In genomic region chr2:116908268-116908667, GRCm38 (mm10) we compare ENCODE assay signal across 15 mouse cellular contexts. TPM values are rescaled to one million over a fixed set of nuclear protein-coding genes. Genes with fewer than 3 reads are reported as not detected.
DNase-seq lines count a peak whose midpoint lies in the region; ATAC-seq and TF ChIP-seq lines count a peak whose summit lies in the region.
"Had no signal": no experiment of that assay in that cellular context is flagged by ENCODE, and none has a peak within 500 bp of the region (broad histone marks: within the 10 kb centered on the region; RNA-seq: fewer than 3 reads in every experiment).

No protein-coding gene starts in this region.

- TF ChIP-seq POLR2A in lung, adult 2 months (IDR thresholded peaks at IDR 0.05; ENCODE audit: borderline replicate concordance, extremely low read depth, low read depth, low read length) = no peak

- intact Hi-C loops in left cerebral cortex, adult 2 months (cut with DNase I) = no loop called here
- intact Hi-C loops in left cerebral cortex, postnatal 25 days (cut with DNase I) = no loop called here

- H3K9ac ChIP-seq in forebrain, embryonic 14.5 days (ENCODE audit: low read length) = no peak overlapping the region
- H3K9ac ChIP-seq in forebrain, embryonic 11.5 days (ENCODE audit: low read length) = no peak overlapping the region
- no peak overlapping the region for H3K9ac ChIP-seq in hindbrain, postnatal 0 days (replicated peaks; ENCODE audit: low read length)
- H3K9ac ChIP-seq: embryonic facial prominence, embryonic 13.5 days; liver, embryonic 13.5 days; neural tube, embryonic 15.5 days had no signal

- H3K4me3 ChIP-seq in forebrain, embryonic 14.5 days (ENCODE audit: low read depth, low read length) = no peak overlapping the region
- H3K4me3 ChIP-seq in forebrain, embryonic 11.5 days (ENCODE audit: low read depth, low read length) = no peak overlapping the region
- H3K4me3 ChIP-seq in left cerebral cortex, adult 2 months = no peak overlapping the region
- no peak overlapping the region for H3K4me3 ChIP-seq in hindbrain, postnatal 0 days (ENCODE audit: low read length)
- H3K4me3 ChIP-seq in lung, adult 2 months (replicated peaks; ENCODE audit: extremely low read depth, low read depth, low read length) = no peak overlapping the region
- H3K4me3 ChIP-seq: embryonic facial prominence, embryonic 13.5 days; liver, embryonic 13.5 days; neural tube, embryonic 15.5 days had no signal

- WGBS in forebrain, embryonic 14.5 days = 67% methylated on average over 8 of the region's 8 CpGs
- WGBS in forebrain, embryonic 11.5 days = 87% methylated on average over 8 of the region's 8 CpGs
- WGBS in hindbrain, postnatal 0 days = 64% methylated on average over 8 of the region's 8 CpGs
- WGBS in lung, adult 2 months = 75% methylated on average over 8 of the region's 8 CpGs

- no peaks in the 10 kb centered on the region for H3K4me1 ChIP-seq in forebrain, embryonic 14.5 days (ENCODE audit: control insufficient read depth, insufficient read depth, low read length)
- no peaks in the 10 kb centered on the region for H3K4me1 ChIP-seq in forebrain, embryonic 11.5 days (replicated peaks; ENCODE audit: control insufficient read depth, insufficient read depth, low read length)
- no peaks in the 10 kb centered on the region for H3K4me1 ChIP-seq in hindbrain, postnatal 0 days (ENCODE audit: insufficient read depth, low read length)
- no peaks in the 10 kb centered on the region for H3K4me1 ChIP-seq in lung, adult 2 months (ENCODE audit: control insufficient read depth, insufficient read depth, low read length)
- H3K4me1 ChIP-seq: embryonic facial prominence, embryonic 13.5 days; liver, embryonic 13.5 days; neural tube, embryonic 15.5 days had no signal

- no peak overlapping the region for H3K27ac ChIP-seq in forebrain, embryonic 14.5 days (ENCODE audit: low read depth, low read length)
- no peak overlapping the region for H3K27ac ChIP-seq in forebrain, embryonic 11.5 days (ENCODE audit: low read depth, low read length)
- H3K27ac ChIP-seq in left cerebral cortex, adult 2 months = 0 out of 2 replicates have a peak overlapping the region, but pooled peaks have one; percentile 32
- no peak overlapping the region for H3K27ac ChIP-seq in hindbrain, postnatal 0 days
- H3K27ac ChIP-seq: embryonic facial prominence, embryonic 13.5 days; kidney, postnatal 0 days; liver, embryonic 13.5 days; neural tube, embryonic 15.5 days had no signal

- no peaks in the 10 kb centered on the region for H3K36me3 ChIP-seq in forebrain, embryonic 14.5 days (ENCODE audit: control insufficient read depth, insufficient read depth, low read length)
- no peaks in the 10 kb centered on the region for H3K36me3 ChIP-seq in forebrain, embryonic 11.5 days (ENCODE audit: control insufficient read depth, insufficient read depth, low read length)
- no peaks in the 10 kb centered on the region for H3K36me3 ChIP-seq in hindbrain, postnatal 0 days (ENCODE audit: insufficient read depth, low read length)
- H3K36me3 ChIP-seq: embryonic facial prominence, embryonic 13.5 days; liver, embryonic 13.5 days; neural tube, embryonic 15.5 days had no signal

- TF ChIP-seq CTCF in left cerebral cortex, adult 2 months (IDR thresholded peaks at IDR 0.05) = no peak
- no peak for TF ChIP-seq CTCF in hindbrain, postnatal 0 days (IDR thresholded peaks at IDR 0.05; ENCODE audit: low read depth)
- no peak for TF ChIP-seq CTCF in lung, adult 2 months (IDR thresholded peaks at IDR 0.05; ENCODE audit: insufficient read depth, low read length)

- no peaks in the 10 kb centered on the region for H3K27me3 ChIP-seq in forebrain, embryonic 14.5 days (replicated peaks; ENCODE audit: control insufficient read depth, insufficient read depth, low read length)
- H3K27me3 ChIP-seq in forebrain, embryonic 11.5 days (ENCODE audit: control insufficient read depth, insufficient read depth, low read length) = no peaks in the 10 kb centered on the region
- H3K27me3 ChIP-seq in hindbrain, postnatal 0 days (ENCODE audit: insufficient read depth, low read length) = no peaks in the 10 kb centered on the region
- H3K27me3 ChIP-seq: embryonic facial prominence, embryonic 13.5 days; liver, embryonic 13.5 days; neural tube, embryonic 15.5 days had no signal

- peak; percentile 41 for DNase-seq in forebrain, embryonic 14.5 days (ENCODE audit: low spot score)
- DNase-seq in forebrain, embryonic 11.5 days (ENCODE audit: low spot score) = no peak
- DNase-seq in left cerebral cortex, adult 2 months (ENCODE audit: extremely low spot score in 1 of 2, low spot score in 2 of 2) = no peak
- no peak for DNase-seq in left cerebral cortex, postnatal 25 days (ENCODE audit: low spot score in 2 of 2)
- DNase-seq in cerebellum, postnatal 10 days = peak; percentile 79 to 85
- DNase-seq in hindbrain, postnatal 0 days (ENCODE audit: low spot score) = peak; percentile 60
- DNase-seq in lung, adult 2 months = no peak
- DNase-seq: adrenal gland, postnatal 14 days; liver, embryonic 13.5 days had no signal

- H3K9me3 ChIP-seq in forebrain, embryonic 14.5 days (replicated peaks; ENCODE audit: control insufficient read depth, low read length) = no peaks in the 10 kb centered on the region
- no peaks in the 10 kb centered on the region for H3K9me3 ChIP-seq in forebrain, embryonic 11.5 days (ENCODE audit: control insufficient read depth, low read length)
- no peaks in the 10 kb centered on the region for H3K9me3 ChIP-seq in hindbrain, postnatal 0 days (ENCODE audit: low read length)
- H3K9me3 ChIP-seq: embryonic facial prominence, embryonic 13.5 days; liver, embryonic 13.5 days; neural tube, embryonic 15.5 days had no signal

- H3K4me2 ChIP-seq in forebrain, embryonic 14.5 days (ENCODE audit: low read length) = no peak overlapping the region
- no peak overlapping the region for H3K4me2 ChIP-seq in forebrain, embryonic 11.5 days (ENCODE audit: low read depth, low read length, severe bottlenecking)
- no peak overlapping the region for H3K4me2 ChIP-seq in hindbrain, postnatal 0 days (ENCODE audit: low read depth, low read length)
- H3K4me2 ChIP-seq: embryonic facial prominence, embryonic 13.5 days; heart, embryonic 11.5 days; liver, embryonic 13.5 days; neural tube, embryonic 15.5 days had no signal

- ATAC-seq in forebrain, embryonic 14.5 days = peak; percentile 62; the same call in 1 of the 2 replicates
- no peak for ATAC-seq in forebrain, embryonic 11.5 days (replicated peaks; ENCODE audit: low FRiP score)
- peak; percentile 84 for ATAC-seq in hindbrain, postnatal 0 days
- no peak for ATAC-seq in megakaryocyte-erythroid progenitor cell, adult 5-6 weeks (replicated peaks; ENCODE audit: low FRiP score, low TSS enrichment, poor library complexity, severe bottlenecking)

RNA-seq across cellular contexts. Expression of gene Tmco5, which starts 29.8 kb away (rescaled TPM):
- not detected in 2 replicates for polyA plus RNA-seq in forebrain, embryonic 14.5 days (2014; fragmentation: Nextera tagmentation; extraction: Ambion mirVana)
- not detected in 2 replicates for polyA plus RNA-seq in forebrain, embryonic 11.5 days (2014; fragmentation: Nextera tagmentation; extraction: Ambion mirVana)
- total RNA-seq in left cerebral cortex, adult 2 months (2021) = 1 to 10 TPM; 4.1 to 4.2 TPM
- 1 to 10 TPM; 3.5 to 4.1 TPM for total RNA-seq in left cerebral cortex, postnatal 25 days (2021)
- not detected in 2 replicates for total RNA-seq in hindbrain, postnatal 0 days (2014; rRNA removed)
- polyA plus RNA-seq in hindbrain, postnatal 0 days (2015; fragmentation: Nextera tagmentation; extraction: Ambion mirVana) = not detected in 2 replicates
- not detected in 2 replicates for total RNA-seq in megakaryocyte-erythroid progenitor cell, adult 5-6 weeks (2014; fragmentation: Nextera tagmentation)
- total RNA-seq in megakaryocyte-erythroid progenitor cell, adult 5-6 weeks (2017) = not detected in 2 replicates
- polyA plus RNA-seq in lung, adult 2 months (2012; rRNA removed) = not detected in 2 replicates
- total RNA-seq: adrenal gland, postnatal 14 days had no signal
- polyA plus RNA-seq: embryonic facial prominence, embryonic 13.5 days; heart, embryonic 11.5 days; kidney, postnatal 0 days; liver, embryonic 13.5 days; midbrain, embryonic 16.5 days; neural tube, embryonic 15.5 days had no signal

Comparison
In these comparisons a context has a peak if more than half of its experiments do, and no peak if none do; other contexts are left out.
1. ATAC-seq: peak in forebrain, embryonic 14.5 days (single experiment) and hindbrain, postnatal 0 days (single experiment); none in forebrain, embryonic 11.5 days (single experiment) and megakaryocyte-erythroid progenitor cell, adult 5-6 weeks (single experiment).
2. DNase-seq: peak in forebrain, embryonic 14.5 days (single experiment), cerebellum, postnatal 10 days (2 of 2) and hindbrain, postnatal 0 days (single experiment); none in forebrain, embryonic 11.5 days (single experiment), left cerebral cortex, adult 2 months (0 of 2), left cerebral cortex, postnatal 25 days (0 of 2) and lung, adult 2 months (single experiment).